Mouse (Mus musculus): Measurements from ENCODE around the gene Ccdc141. TPM values are rescaled to one million over a fixed set of nuclear protein-coding genes. Genes with fewer than 3 reads are reported as not detected.

Ccdc141 gene
- polyA plus RNA-seq, 1 experiment from 2014 or later = 234 TPM

- no peaks in the 10 kb centered on the region for H3K27me3 ChIP-seq (ENCODE audit: control insufficient read depth, insufficient read depth, low read length)
- no peak overlapping the region for H3K27ac ChIP-seq (ENCODE audit: low read depth, low read length)
- WGBS (ENCODE audit: insufficient replicate concordance) = 79% methylated on average over 3 of the region's 3 CpGs
- H3K4me1 ChIP-seq (ENCODE audit: control insufficient read depth, insufficient read depth, low read length) = peaks cover 13% of the 10 kb centered on the region
- H3K9ac ChIP-seq (ENCODE audit: low read depth, low read length) = no peak overlapping the region
- no peak for ATAC-seq (replicated peaks; ENCODE audit: insufficient number of reproducible peaks, low FRiP score, low TSS enrichment)
- no peak overlapping the region for H3K4me3 ChIP-seq (ENCODE audit: low read depth, low read length)
- H3K9me3 ChIP-seq (replicated peaks; ENCODE audit: control insufficient read depth, low read length) = no peaks in the 10 kb centered on the region
- no peak overlapping the region for H3K4me2 ChIP-seq
- peaks cover 4% of the 10 kb centered on the region; the same call in 1 of the 2 replicates for H3K36me3 ChIP-seq (ENCODE audit: control insufficient read depth, insufficient read depth, low read length)
Measured at GRCm38 (mm10) chr2:77163381-77163780, 7.1 kb downstream of the Ccdc141 start.

DNA sequence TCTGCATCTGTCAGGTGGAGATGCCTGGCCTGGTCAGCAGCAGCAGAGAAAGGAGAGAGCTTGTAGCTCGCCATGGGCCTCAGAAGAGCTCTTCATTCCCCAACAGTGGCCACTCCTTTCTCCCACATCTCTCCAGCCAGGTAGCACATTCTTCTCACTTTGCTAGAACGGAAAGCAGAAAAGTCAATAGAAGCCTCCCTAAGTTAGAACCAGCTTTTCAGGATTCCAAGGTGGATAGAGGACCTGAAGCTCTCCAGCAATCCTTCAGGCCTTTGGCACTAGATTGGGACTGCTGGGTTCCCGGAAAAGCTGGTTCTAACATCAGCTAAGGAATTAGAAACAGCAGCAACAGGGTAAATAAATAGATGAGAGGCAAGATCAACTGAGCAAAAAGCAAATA lies 8.3 kb downstream of the Ccdc141 start:
- H3K9ac ChIP-seq (ENCODE audit: low read depth, low read length) = no peak overlapping the region
- H3K27ac ChIP-seq (ENCODE audit: low read depth, low read length) = no peak overlapping the region
- H3K4me2 ChIP-seq = no peak overlapping the region
- H3K4me1 ChIP-seq (ENCODE audit: control insufficient read depth, insufficient read depth, low read length) = 0 out of 2 replicates have a peak, but pooled peaks cover 3% of the 10 kb centered on the region
- 77% methylated on average over 3 of the region's 3 CpGs for WGBS (ENCODE audit: insufficient replicate concordance)
- no peak for ATAC-seq (replicated peaks; ENCODE audit: insufficient number of reproducible peaks, low FRiP score, low TSS enrichment)
- H3K4me3 ChIP-seq (ENCODE audit: low read depth, low read length) = no peak overlapping the region
- 0 out of 2 replicates have a peak, but pooled peaks cover 4% of the 10 kb centered on the region for H3K36me3 ChIP-seq (ENCODE audit: control insufficient read depth, insufficient read depth, low read length)
- no peaks in the 10 kb centered on the region for H3K27me3 ChIP-seq (ENCODE audit: control insufficient read depth, insufficient read depth, low read length)
- H3K9me3 ChIP-seq (replicated peaks; ENCODE audit: control insufficient read depth, low read length) = no peaks in the 10 kb centered on the region

GRCm38 (mm10) chr2:77157546-77157945 lies 12.9 kb downstream of the Ccdc141 start:
- 94% methylated on average over 4 of the region's 4 CpGs for WGBS (ENCODE audit: insufficient replicate concordance)
- no peak for ATAC-seq (replicated peaks; ENCODE audit: insufficient number of reproducible peaks, low FRiP score, low TSS enrichment)
- Histone ChIP-seq H3K27me3 (ENCODE audit: control insufficient read depth, insufficient read depth, low read length) (no peaks in the 10 kb centered on the region), H3K4me1 (ENCODE audit: control insufficient read depth, insufficient read depth, low read length) (peaks cover 11% of the 10 kb centered on the region), H3K36me3 (ENCODE audit: control insufficient read depth, insufficient read depth, low read length) (0 out of 2 replicates have a peak, but pooled peaks cover 7% of the 10 kb centered on the region), H3K9ac (ENCODE audit: low read depth, low read length) (no peak overlapping the region), H3K4me3 (ENCODE audit: low read depth, low read length) (no peak overlapping the region), H3K27ac (ENCODE audit: low read depth, low read length) (no peak overlapping the region), H3K4me2 (no peak overlapping the region), H3K9me3 (replicated peaks; ENCODE audit: control insufficient read depth, low read length) (no peaks in the 10 kb centered on the region)

DNA sequence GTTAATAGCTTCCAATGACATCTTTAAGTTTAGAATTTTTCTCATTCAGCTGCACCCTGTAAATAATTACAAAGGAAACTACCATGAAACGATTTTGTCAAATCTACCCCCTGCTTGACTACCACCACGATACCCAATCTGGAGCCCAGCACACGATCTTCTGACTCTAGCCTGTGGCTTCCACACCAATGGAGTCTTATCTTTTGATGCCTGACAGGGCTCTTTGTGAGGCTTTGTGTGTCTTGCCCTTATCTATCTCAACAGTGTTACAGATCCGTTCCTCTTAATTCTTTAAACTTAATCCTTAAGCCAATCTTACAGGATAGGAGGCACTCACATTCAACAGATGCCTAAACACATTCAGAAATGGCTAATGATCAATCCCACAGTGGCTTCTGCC lies 16.4 kb downstream of the Ccdc141 start:
- no peak overlapping the region for H3K4me3 ChIP-seq (ENCODE audit: low read depth, low read length)
- WGBS (ENCODE audit: insufficient replicate concordance) = 15% methylated on average over 4 of the region's 4 CpGs
- peaks cover 14% of the 10 kb centered on the region for H3K4me1 ChIP-seq (ENCODE audit: control insufficient read depth, insufficient read depth, low read length)
- H3K27me3 ChIP-seq (ENCODE audit: control insufficient read depth, insufficient read depth, low read length) = no peaks in the 10 kb centered on the region
- peak; percentile 49; the same call in 1 of the 2 replicates for ATAC-seq (replicated peaks; ENCODE audit: insufficient number of reproducible peaks, low FRiP score, low TSS enrichment)
- H3K36me3 ChIP-seq (ENCODE audit: control insufficient read depth, insufficient read depth, low read length) = 0 out of 2 replicates have a peak, but pooled peaks cover 3% of the 10 kb centered on the region
- H3K27ac ChIP-seq (ENCODE audit: low read depth, low read length) = no peak overlapping the region
- no peak overlapping the region for H3K9ac ChIP-seq (ENCODE audit: low read depth, low read length)
- H3K4me2 ChIP-seq = no peak overlapping the region
- no peaks in the 10 kb centered on the region for H3K9me3 ChIP-seq (replicated peaks; ENCODE audit: control insufficient read depth, low read length)

GRCm38 (mm10) chr2:77151255-77151654 lies 19.2 kb downstream of the Ccdc141 start:
- no peak for ATAC-seq (replicated peaks; ENCODE audit: insufficient number of reproducible peaks, low FRiP score, low TSS enrichment)
- no peaks in the 10 kb centered on the region for H3K36me3 ChIP-seq (ENCODE audit: control insufficient read depth, insufficient read depth, low read length)
- H3K4me2 ChIP-seq = no peak overlapping the region
- H3K9ac ChIP-seq (ENCODE audit: low read depth, low read length) = no peak overlapping the region
- no peaks in the 10 kb centered on the region for H3K27me3 ChIP-seq (ENCODE audit: control insufficient read depth, insufficient read depth, low read length)
- H3K27ac ChIP-seq (ENCODE audit: low read depth, low read length) = no peak overlapping the region
- peaks cover 21% of the 10 kb centered on the region for H3K4me1 ChIP-seq (ENCODE audit: control insufficient read depth, insufficient read depth, low read length)
- WGBS (ENCODE audit: insufficient replicate concordance) = 87% methylated on average over 8 of the region's 8 CpGs
- no peak overlapping the region for H3K4me3 ChIP-seq (ENCODE audit: low read depth, low read length)
- no peaks in the 10 kb centered on the region for H3K9me3 ChIP-seq (replicated peaks; ENCODE audit: control insufficient read depth, low read length)

- no peaks in the 10 kb centered on the region for H3K27me3 ChIP-seq (ENCODE audit: control insufficient read depth, insufficient read depth, low read length)
- H3K36me3 ChIP-seq (ENCODE audit: control insufficient read depth, insufficient read depth, low read length) = no peaks in the 10 kb centered on the region
- WGBS (ENCODE audit: insufficient replicate concordance) = 66% methylated on average over 2 of the region's 2 CpGs
- peaks cover 21% of the 10 kb centered on the region for H3K4me1 ChIP-seq (ENCODE audit: control insufficient read depth, insufficient read depth, low read length)
- no peak for ATAC-seq (replicated peaks; ENCODE audit: insufficient number of reproducible peaks, low FRiP score, low TSS enrichment)
- H3K4me2 ChIP-seq = no peak overlapping the region
- H3K4me3 ChIP-seq (ENCODE audit: low read depth, low read length) = no peak overlapping the region
- no peak overlapping the region for H3K27ac ChIP-seq (ENCODE audit: low read depth, low read length)
- H3K9ac ChIP-seq (ENCODE audit: low read depth, low read length) = no peak overlapping the region
- H3K9me3 ChIP-seq (replicated peaks; ENCODE audit: control insufficient read depth, low read length) = no peaks in the 10 kb centered on the region
Measured at GRCm38 (mm10) chr2:77149576-77149975, 20.9 kb downstream of the Ccdc141 start.

DNA sequence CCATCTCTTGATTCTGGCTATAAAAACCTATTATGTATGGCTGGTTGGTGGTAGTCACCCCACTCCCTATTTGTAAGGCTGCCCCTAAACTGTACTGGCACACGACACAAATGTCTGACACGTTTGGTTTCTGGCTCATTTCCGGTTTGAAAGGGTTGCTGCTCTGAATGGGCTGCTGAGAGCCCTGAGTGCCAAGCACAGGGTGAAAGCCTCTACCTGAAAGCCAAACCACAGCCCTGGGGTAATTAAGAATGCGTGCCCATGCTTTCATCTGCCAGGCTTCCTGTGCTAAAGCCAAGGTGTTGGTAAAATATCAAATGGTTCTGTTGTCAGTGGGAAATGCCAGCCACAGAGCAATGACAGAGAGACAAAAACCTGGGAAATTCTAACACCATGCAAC lies 22.2 kb downstream of the Ccdc141 start:
- H3K36me3 ChIP-seq (ENCODE audit: control insufficient read depth, insufficient read depth, low read length) = no peaks in the 10 kb centered on the region
- H3K4me2 ChIP-seq = no peak overlapping the region
- no peak overlapping the region for H3K9ac ChIP-seq (ENCODE audit: low read depth, low read length)
- no peak overlapping the region for H3K27ac ChIP-seq (ENCODE audit: low read depth, low read length)
- no peak overlapping the region for H3K4me3 ChIP-seq (ENCODE audit: low read depth, low read length)
- H3K27me3 ChIP-seq (ENCODE audit: control insufficient read depth, insufficient read depth, low read length) = no peaks in the 10 kb centered on the region
- peaks cover 14% of the 10 kb centered on the region for H3K4me1 ChIP-seq (ENCODE audit: control insufficient read depth, insufficient read depth, low read length)
- 56% methylated on average over 4 of the region's 4 CpGs for WGBS (ENCODE audit: insufficient replicate concordance)
- ATAC-seq (replicated peaks; ENCODE audit: insufficient number of reproducible peaks, low FRiP score, low TSS enrichment) = no peak
- no peaks in the 10 kb centered on the region for H3K9me3 ChIP-seq (replicated peaks; ENCODE audit: control insufficient read depth, low read length)

- ATAC-seq (replicated peaks; ENCODE audit: insufficient number of reproducible peaks, low FRiP score, low TSS enrichment) = no peak
- 74% methylated on average over 2 of the region's 2 CpGs for WGBS (ENCODE audit: insufficient replicate concordance)
- Histone ChIP-seq H3K9ac (ENCODE audit: low read depth, low read length) (no peak overlapping the region), H3K4me2 (no peak overlapping the region), H3K36me3 (ENCODE audit: control insufficient read depth, insufficient read depth, low read length) (no peaks in the 10 kb centered on the region), H3K27ac (ENCODE audit: low read depth, low read length) (no peak overlapping the region), H3K9me3 (replicated peaks; ENCODE audit: control insufficient read depth, low read length) (no peaks in the 10 kb centered on the region), H3K4me3 (ENCODE audit: low read depth, low read length) (no peak overlapping the region), H3K4me1 (ENCODE audit: control insufficient read depth, insufficient read depth, low read length) (peaks cover 14% of the 10 kb centered on the region), H3K27me3 (ENCODE audit: control insufficient read depth, insufficient read depth, low read length) (no peaks in the 10 kb centered on the region)
Measured at GRCm38 (mm10) chr2:77146968-77147367, 23.5 kb downstream of the Ccdc141 start.

- WGBS (ENCODE audit: insufficient replicate concordance) = 62% methylated on average over 3 of the region's 3 CpGs
- ATAC-seq (replicated peaks; ENCODE audit: insufficient number of reproducible peaks, low FRiP score, low TSS enrichment) = no peak
- peaks cover 14% of the 10 kb centered on the region for H3K4me1 ChIP-seq (ENCODE audit: control insufficient read depth, insufficient read depth, low read length)
- H3K27me3 ChIP-seq (ENCODE audit: control insufficient read depth, insufficient read depth, low read length) = no peaks in the 10 kb centered on the region
- H3K9ac ChIP-seq (ENCODE audit: low read depth, low read length) = no peak overlapping the region
- no peak overlapping the region for H3K27ac ChIP-seq (ENCODE audit: low read depth, low read length)
- H3K36me3 ChIP-seq (ENCODE audit: control insufficient read depth, insufficient read depth, low read length) = no peaks in the 10 kb centered on the region
- H3K4me3 ChIP-seq (ENCODE audit: low read depth, low read length) = no peak overlapping the region
- H3K9me3 ChIP-seq (replicated peaks; ENCODE audit: control insufficient read depth, low read length) = no peaks in the 10 kb centered on the region
- no peak overlapping the region for H3K4me2 ChIP-seq
Measured at GRCm38 (mm10) chr2:77146291-77146690, 24.1 kb downstream of the Ccdc141 start.

Data from heart, embryonic 11.5 days (tissue).